Mouse (Mus musculus): Measurements from ENCODE around the gene Hist3h2a. TPM values are rescaled to one million over a fixed set of nuclear protein-coding genes. Genes with fewer than 3 reads are reported as not detected.
A peak's percentile ranks its signal among the peaks of the same experiment; 100 is the strongest.

Gene Hist3h2a
- polyA plus RNA-seq, 1 experiment from 2014 or later = 80.7 TPM

DNA sequence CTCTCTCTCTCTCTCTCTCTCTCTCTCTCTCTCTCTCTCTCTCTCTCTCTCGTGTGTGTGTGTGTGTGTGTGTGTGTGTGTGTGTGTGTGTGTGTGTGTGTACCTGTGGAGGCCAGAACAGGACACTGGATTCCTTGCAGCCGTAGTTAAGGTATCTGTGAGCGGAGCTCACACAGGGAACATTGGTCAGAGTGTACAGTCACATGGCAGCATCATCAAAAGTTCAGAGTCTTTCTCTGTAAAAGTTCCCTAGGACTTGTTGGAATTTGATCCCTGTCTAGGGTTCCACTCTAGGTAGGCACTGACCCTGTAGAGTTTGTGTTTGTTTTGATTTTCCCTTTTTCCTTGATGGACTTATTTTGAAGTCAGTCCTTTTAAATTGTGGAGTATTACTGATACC, 27.8 kb upstream of the Hist3h2a start:
- no peak for ATAC-seq (ENCODE audit: low read depth)
- H3K4me3 ChIP-seq (ENCODE audit: low read depth, low read length) = no peak overlapping the region
- no peak overlapping the region for H3K4me2 ChIP-seq (ENCODE audit: low read depth, low read length)
- no peaks in the 10 kb centered on the region for H3K27me3 ChIP-seq (ENCODE audit: control insufficient read depth, insufficient read depth, low read length)
- no peaks in the 10 kb centered on the region for H3K9me3 ChIP-seq (ENCODE audit: control insufficient read depth, low read length)
- no peaks in the 10 kb centered on the region for H3K4me1 ChIP-seq (ENCODE audit: control insufficient read depth, insufficient read depth, low read length)
- H3K9ac ChIP-seq (replicated peaks; ENCODE audit: low read depth, low read length) = no peak overlapping the region
- peaks cover 3% of the 10 kb centered on the region; the same call in 1 of the 2 replicates for H3K36me3 ChIP-seq (ENCODE audit: control insufficient read depth, insufficient read depth, low read length)
- WGBS = 96% methylated on average over 2 of the region's 3 CpGs
- no peak overlapping the region for H3K27ac ChIP-seq (ENCODE audit: low read depth, low read length)

DNA sequence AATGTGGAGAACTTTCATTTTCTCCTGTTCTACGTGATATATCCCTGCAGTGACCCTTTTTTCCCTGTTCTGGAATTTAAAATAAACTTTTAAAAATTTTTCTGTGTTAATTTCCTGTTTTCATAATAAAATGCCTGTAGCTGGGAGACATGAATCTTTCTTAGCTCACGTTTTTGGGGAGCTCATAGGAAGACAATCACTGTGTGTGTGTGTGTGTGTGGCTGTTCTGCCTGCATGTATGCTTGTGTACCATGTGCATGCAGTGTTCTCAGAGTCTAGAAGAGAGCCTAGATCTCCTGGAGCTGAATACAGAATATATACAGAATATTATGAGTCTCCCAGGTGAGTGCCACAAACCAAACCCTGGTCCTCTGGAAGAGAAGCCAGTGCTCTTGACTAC, 27.4 kb upstream of the Hist3h2a start:
- no peaks in the 10 kb centered on the region for H3K9me3 ChIP-seq (ENCODE audit: control insufficient read depth, low read length)
- H3K4me2 ChIP-seq (ENCODE audit: low read depth, low read length) = no peak overlapping the region
- peaks cover 7% of the 10 kb centered on the region; the same call in 1 of the 2 replicates for H3K36me3 ChIP-seq (ENCODE audit: control insufficient read depth, insufficient read depth, low read length)
- no peak overlapping the region for H3K4me3 ChIP-seq (ENCODE audit: low read depth, low read length)
- H3K27ac ChIP-seq (ENCODE audit: low read depth, low read length) = no peak overlapping the region
- ATAC-seq (ENCODE audit: low read depth) = no peak
- WGBS = 84% methylated on average over 2 of the region's 2 CpGs
- H3K27me3 ChIP-seq (ENCODE audit: control insufficient read depth, insufficient read depth, low read length) = no peaks in the 10 kb centered on the region
- H3K4me1 ChIP-seq (ENCODE audit: control insufficient read depth, insufficient read depth, low read length) = no peaks in the 10 kb centered on the region
- no peak overlapping the region for H3K9ac ChIP-seq (replicated peaks; ENCODE audit: low read depth, low read length)

- Histone ChIP-seq H3K4me2 (ENCODE audit: low read depth, low read length) (peak overlapping the region; percentile 23; the same call in 1 of the 2 replicates), H3K27ac (ENCODE audit: low read depth, low read length) (0 out of 2 replicates have a peak overlapping the region, but pooled peaks have one; percentile 28), H3K9me3 (ENCODE audit: control insufficient read depth, low read length) (no peaks in the 10 kb centered on the region), H3K4me3 (ENCODE audit: low read depth, low read length) (no peak overlapping the region; the same call in 1 of the 2 replicates), H3K9ac (replicated peaks; ENCODE audit: low read depth, low read length) (no peak overlapping the region), H3K36me3 (ENCODE audit: control insufficient read depth, insufficient read depth, low read length) (peaks cover 11% of the 10 kb centered on the region), H3K27me3 (ENCODE audit: control insufficient read depth, insufficient read depth, low read length) (no peaks in the 10 kb centered on the region), H3K4me1 (ENCODE audit: control insufficient read depth, insufficient read depth, low read length) (no peaks in the 10 kb centered on the region)
- 41% methylated on average over 20 of the region's 20 CpGs for WGBS
- peak; percentile 57; the same call in 1 of the 2 replicates for ATAC-seq (ENCODE audit: low read depth)
These were observed 26.5 kb upstream of the Hist3h2a start for GRCm38 (mm10) chr11:58927790-58928651.

DNA sequence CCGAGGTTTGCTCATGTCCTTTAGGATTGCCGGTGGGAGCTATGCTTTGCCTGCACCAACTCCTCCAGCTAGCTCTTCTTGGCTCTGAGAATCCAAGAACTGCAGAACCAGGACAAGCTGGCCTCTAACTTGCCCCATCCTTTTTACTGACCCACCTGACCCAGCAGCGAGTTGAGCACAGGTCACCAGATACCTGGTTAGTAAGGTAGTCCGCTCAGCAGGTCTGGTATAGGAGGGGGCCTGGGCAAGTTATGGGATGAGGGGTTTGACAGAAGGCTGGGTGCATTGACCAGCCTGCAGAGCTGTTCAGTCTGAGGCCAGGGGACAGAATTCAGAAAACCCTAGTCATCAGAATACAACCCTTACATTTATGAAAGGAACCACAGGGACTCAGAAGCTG, 25.4 kb upstream of the Hist3h2a start:
- Histone ChIP-seq H3K4me3 (ENCODE audit: low read depth, low read length) (no peak overlapping the region), H3K9me3 (ENCODE audit: control insufficient read depth, low read length) (no peaks in the 10 kb centered on the region), H3K36me3 (ENCODE audit: control insufficient read depth, insufficient read depth, low read length) (peaks cover 21% of the 10 kb centered on the region), H3K27ac (ENCODE audit: low read depth, low read length) (no peak overlapping the region), H3K27me3 (ENCODE audit: control insufficient read depth, insufficient read depth, low read length) (no peaks in the 10 kb centered on the region), H3K9ac (replicated peaks; ENCODE audit: low read depth, low read length) (no peak overlapping the region), H3K4me1 (ENCODE audit: control insufficient read depth, insufficient read depth, low read length) (no peaks in the 10 kb centered on the region), H3K4me2 (ENCODE audit: low read depth, low read length) (no peak overlapping the region)
- 77% methylated on average over 4 of the region's 4 CpGs for WGBS
- ATAC-seq (ENCODE audit: low read depth) = no peak

DNA sequence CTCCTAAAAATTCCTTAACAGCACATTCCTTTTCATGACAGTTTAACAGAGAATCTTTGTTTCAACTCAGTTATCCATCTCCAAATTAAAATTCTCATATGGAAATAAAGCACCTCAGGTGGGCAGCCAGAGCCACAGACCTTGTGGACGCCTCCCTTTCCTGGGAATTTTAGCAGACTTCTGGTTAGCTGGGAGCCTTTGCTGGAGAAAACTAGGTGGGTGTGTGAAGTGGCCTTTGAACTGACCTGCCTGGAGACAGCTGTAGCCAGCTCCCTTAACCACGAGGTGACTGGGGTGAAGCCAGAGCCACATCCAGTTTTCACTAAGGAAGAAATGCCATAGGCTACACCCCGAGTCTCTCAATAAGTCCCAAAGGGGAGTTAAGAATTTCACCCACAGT, 24.8 kb upstream of the Hist3h2a start:
- Histone ChIP-seq H3K4me3 (ENCODE audit: low read depth, low read length) (no peak overlapping the region), H3K9ac (replicated peaks; ENCODE audit: low read depth, low read length) (no peak overlapping the region), H3K27ac (ENCODE audit: low read depth, low read length) (no peak overlapping the region), H3K27me3 (ENCODE audit: control insufficient read depth, insufficient read depth, low read length) (no peaks in the 10 kb centered on the region), H3K4me2 (ENCODE audit: low read depth, low read length) (no peak overlapping the region), H3K9me3 (ENCODE audit: control insufficient read depth, low read length) (no peaks in the 10 kb centered on the region), H3K4me1 (ENCODE audit: control insufficient read depth, insufficient read depth, low read length) (no peaks in the 10 kb centered on the region), H3K36me3 (ENCODE audit: control insufficient read depth, insufficient read depth, low read length) (peaks cover 26% of the 10 kb centered on the region)
- WGBS = 61% methylated on average over 3 of the region's 3 CpGs
- ATAC-seq (ENCODE audit: low read depth) = no peak

DNA sequence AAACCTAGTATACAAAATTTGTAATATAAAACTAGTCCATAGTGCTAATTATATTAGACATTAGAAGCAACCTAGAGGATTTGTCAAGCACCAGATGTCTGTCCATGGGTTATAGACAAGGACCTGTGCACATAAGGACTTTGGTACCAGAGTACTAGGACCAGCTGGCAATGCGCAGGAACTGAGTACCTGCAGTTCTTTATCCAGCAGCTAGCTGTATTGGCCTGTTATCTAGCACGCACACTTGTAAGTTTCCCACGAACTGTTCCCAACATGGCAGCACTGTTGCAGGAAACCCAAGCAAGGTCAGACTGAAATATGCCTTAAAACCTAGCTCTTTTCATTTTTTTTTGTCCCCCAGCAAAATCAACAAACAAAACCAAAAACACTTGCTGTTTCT, 24.2 kb upstream of the Hist3h2a start:
- no peaks in the 10 kb centered on the region for H3K9me3 ChIP-seq (ENCODE audit: control insufficient read depth, low read length)
- peaks cover 26% of the 10 kb centered on the region for H3K36me3 ChIP-seq (ENCODE audit: control insufficient read depth, insufficient read depth, low read length)
- no peak overlapping the region for H3K4me2 ChIP-seq (ENCODE audit: low read depth, low read length)
- 93% methylated on average over 3 of the region's 3 CpGs for WGBS
- H3K4me1 ChIP-seq (ENCODE audit: control insufficient read depth, insufficient read depth, low read length) = no peaks in the 10 kb centered on the region
- no peak overlapping the region for H3K4me3 ChIP-seq (ENCODE audit: low read depth, low read length)
- H3K9ac ChIP-seq (replicated peaks; ENCODE audit: low read depth, low read length) = no peak overlapping the region
- H3K27ac ChIP-seq (ENCODE audit: low read depth, low read length) = no peak overlapping the region
- ATAC-seq (ENCODE audit: low read depth) = no peak
- no peaks in the 10 kb centered on the region for H3K27me3 ChIP-seq (ENCODE audit: control insufficient read depth, insufficient read depth, low read length)

GRCm38 (mm10) chr11:58931576-58931975, 22.9 kb upstream of the Hist3h2a start:
- Histone ChIP-seq H3K9ac (replicated peaks; ENCODE audit: low read depth, low read length) (no peak overlapping the region), H3K27ac (ENCODE audit: low read depth, low read length) (no peak overlapping the region), H3K4me1 (ENCODE audit: control insufficient read depth, insufficient read depth, low read length) (peaks cover 7% of the 10 kb centered on the region), H3K27me3 (ENCODE audit: control insufficient read depth, insufficient read depth, low read length) (no peaks in the 10 kb centered on the region), H3K36me3 (ENCODE audit: control insufficient read depth, insufficient read depth, low read length) (peaks cover 31% of the 10 kb centered on the region), H3K4me3 (ENCODE audit: low read depth, low read length) (no peak overlapping the region), H3K9me3 (ENCODE audit: control insufficient read depth, low read length) (no peaks in the 10 kb centered on the region), H3K4me2 (ENCODE audit: low read depth, low read length) (no peak overlapping the region)
- ATAC-seq (ENCODE audit: low read depth) = no peak
- WGBS = 78% methylated on average over 4 of the region's 4 CpGs

DNA sequence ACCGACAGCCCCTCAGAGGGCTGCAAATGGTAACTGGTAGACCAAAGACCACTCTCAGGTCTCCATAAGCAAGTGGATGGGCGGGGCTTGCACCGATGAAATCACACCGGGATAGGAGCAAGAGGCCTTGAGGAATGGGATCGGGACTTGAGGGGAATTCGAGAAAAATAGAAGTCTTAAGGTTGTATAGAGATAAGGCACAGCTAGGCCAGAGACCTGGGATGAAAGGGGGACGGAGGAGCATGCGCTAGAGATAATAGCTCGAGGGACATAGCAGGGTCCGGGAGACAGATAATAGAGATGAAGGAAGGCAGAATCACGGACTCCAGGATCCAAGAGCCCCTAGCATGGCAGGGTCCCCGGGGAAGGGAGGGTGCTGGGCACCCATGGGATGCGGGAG, 16.6 kb upstream of the Hist3h2a start:
- Histone ChIP-seq H3K9ac (replicated peaks; ENCODE audit: low read depth, low read length) (peak overlapping the region; percentile 93), H3K36me3 (ENCODE audit: control insufficient read depth, insufficient read depth, low read length) (peaks cover 21% of the 10 kb centered on the region), H3K4me1 (ENCODE audit: control insufficient read depth, insufficient read depth, low read length) (peaks cover 23% of the 10 kb centered on the region), H3K27me3 (ENCODE audit: control insufficient read depth, insufficient read depth, low read length) (no peaks in the 10 kb centered on the region; the same call in 1 of the 2 replicates), H3K4me2 (ENCODE audit: low read depth, low read length) (peak overlapping the region; percentile 89), H3K9me3 (ENCODE audit: control insufficient read depth, low read length) (no peaks in the 10 kb centered on the region), H3K4me3 (ENCODE audit: low read depth, low read length) (peak overlapping the region; percentile 96), H3K27ac (ENCODE audit: low read depth, low read length) (peak overlapping the region; percentile 94)
- WGBS = under 1% methylated on average over 12 of the region's 13 CpGs
- no peak for ATAC-seq (ENCODE audit: low read depth)

DNA sequence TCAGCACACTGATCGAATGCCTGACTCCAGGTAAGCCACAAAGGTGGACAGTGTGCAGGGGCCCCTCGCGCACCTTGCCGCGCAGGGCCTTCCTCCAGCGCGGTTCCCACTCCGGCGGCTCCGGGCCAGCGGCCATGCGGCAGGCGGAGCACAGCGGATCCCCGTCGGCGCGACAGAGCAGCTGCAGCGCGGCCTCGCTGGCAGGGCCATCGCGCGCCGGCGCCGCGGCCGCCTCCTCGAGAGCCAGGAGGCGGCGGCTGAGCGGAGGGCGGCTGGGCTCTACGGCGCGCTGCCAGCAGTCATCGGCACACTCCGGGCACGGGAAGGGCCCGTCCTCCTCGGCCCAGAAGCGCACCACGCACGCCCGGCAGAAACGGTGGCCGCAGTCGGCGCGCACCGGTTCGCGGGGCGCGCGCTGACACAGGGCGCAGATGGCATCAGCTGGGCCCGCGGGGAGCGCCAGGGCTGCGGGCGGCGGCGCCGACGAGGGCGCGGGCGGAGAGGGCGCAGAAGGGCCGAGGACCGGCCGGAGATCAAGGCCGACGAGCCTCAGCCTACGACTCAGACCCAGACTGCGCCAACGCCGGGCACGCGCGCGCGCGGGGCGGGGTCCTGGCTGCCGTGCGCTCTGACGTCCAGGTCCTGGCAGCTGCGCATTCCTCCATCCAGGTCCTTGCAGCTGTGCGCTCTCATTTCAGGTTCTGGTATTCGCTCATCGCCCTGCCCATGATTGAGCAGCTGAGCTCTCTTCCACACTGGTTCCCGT, 16.0 kb upstream of the Hist3h2a start, which contains the start of gene Rnf187:
Gene Rnf187 (minus strand): TSS at position 595 of the 766 bp plus-strand sequence.
- WGBS = under 1% methylated on average over 78 of the region's 95 CpGs
- peak within 1 kb of the TSS; percentile 93 for H3K9ac ChIP-seq (replicated peaks; ENCODE audit: low read depth, low read length)
- peaks cover 27% of the 10 kb centered on the region for H3K4me1 ChIP-seq (ENCODE audit: control insufficient read depth, insufficient read depth, low read length)
- peak within 1 kb of the TSS; percentile 94 for H3K27ac ChIP-seq (ENCODE audit: low read depth, low read length)
- no peaks in the 10 kb centered on the region; the same call in 1 of the 2 replicates for H3K27me3 ChIP-seq (ENCODE audit: control insufficient read depth, insufficient read depth, low read length)
- H3K4me2 ChIP-seq (ENCODE audit: low read depth, low read length) = peak within 1 kb of the TSS; percentile 89
- peak; percentile 97 for ATAC-seq (ENCODE audit: low read depth)
- H3K36me3 ChIP-seq (ENCODE audit: control insufficient read depth, insufficient read depth, low read length) = peaks cover 15% of the 10 kb centered on the region; the same call in 1 of the 2 replicates
- H3K9me3 ChIP-seq (ENCODE audit: control insufficient read depth, low read length) = no peaks in the 10 kb centered on the region
- peak within 1 kb of the TSS; percentile 96 for H3K4me3 ChIP-seq (ENCODE audit: low read depth, low read length)
